Mouse (Mus musculus): ENCODE measurements around the gene Mitd1.

DNA sequence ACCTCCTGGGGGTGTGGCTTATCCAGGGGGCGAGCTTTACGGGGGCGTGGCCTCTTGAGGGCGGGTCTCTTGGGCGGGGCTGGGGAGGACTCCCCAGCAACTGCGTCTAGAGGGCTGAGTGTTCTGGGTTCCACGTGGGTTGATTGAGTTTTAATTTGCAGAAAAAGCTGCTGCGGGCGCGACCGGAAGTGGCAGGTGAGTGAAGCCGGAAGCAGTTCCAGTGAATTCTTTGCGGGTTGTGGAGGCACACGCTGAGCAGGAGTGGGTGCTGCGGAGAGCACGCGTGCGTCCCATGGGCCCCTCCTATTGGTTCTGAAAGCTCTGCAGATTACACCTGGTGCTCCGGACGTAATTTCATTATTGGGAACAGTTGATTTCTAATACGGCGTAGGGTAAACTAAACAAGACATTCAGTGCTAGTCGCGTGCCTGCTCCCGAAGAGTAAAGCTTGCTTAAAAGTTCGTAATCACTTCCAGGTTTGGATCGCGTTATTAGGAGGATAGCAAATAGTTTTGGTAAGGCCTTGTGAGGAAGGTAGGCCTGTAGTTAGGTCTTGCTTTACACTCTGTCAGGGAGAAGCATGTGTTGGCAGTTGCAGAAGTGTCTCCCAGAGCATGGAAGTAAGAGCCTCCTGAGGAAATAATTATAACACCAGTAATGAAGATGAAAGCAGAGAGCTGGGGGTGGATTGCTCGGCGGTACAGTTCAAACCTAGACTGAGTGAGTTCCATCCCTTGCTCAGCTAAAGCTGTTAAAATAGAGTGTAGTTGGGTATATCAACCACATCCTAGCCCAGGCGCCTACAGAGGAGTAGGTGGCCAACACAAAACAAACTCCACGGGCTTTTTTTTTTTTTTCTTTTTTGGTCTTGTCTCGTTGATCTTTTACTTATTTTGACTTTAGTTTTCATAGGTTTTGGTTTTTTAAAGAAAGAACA, 17.8 kb downstream of the Mitd1 start:
- TF ChIP-seq POLR2A (IDR thresholded peaks at IDR 0.05; ENCODE audit: control insufficient read depth, extremely low read depth, insufficient read depth, low read length, poor library complexity) (no peak), CTCF (IDR thresholded peaks at IDR 0.05; ENCODE audit: borderline replicate concordance, control insufficient read depth, extremely low read depth, insufficient read depth, low read length, poor library complexity) (no peak)

All from thymus, adult 2 months (tissue).